Mouse (Mus musculus) lung, adult 2 months (tissue): Measurements from ENCODE around the gene Eif4e. TPM values are rescaled to one million over a fixed set of nuclear protein-coding genes. Genes with fewer than 3 reads are reported as not detected.

Experiments used
- DNase-seq: peaks from one replicate; pipeline ENCODE4 v3.0.0; 2022
- H3K4me1 ChIP-seq: fragments of 200-500 bp; 2 replicates; pipeline ENCODE4 v1.6.1; 2011; ENCODE audit warnings: low read length; ENCODE audit not compliant: control insufficient read depth, insufficient read depth
- H3K4me3 ChIP-seq: fragments of 200-500 bp; replicated peaks from 2 replicates; pipeline ENCODE3; 2011; ENCODE audit warnings: low read depth, mild to moderate bottlenecking, control low read depth, low read length; ENCODE audit errors: extremely low read depth
- CTCF ChIP-seq: fragments of 200-500 bp; IDR thresholded peaks from 2 replicates; pipeline ENCODE4 v1.5.1; 2011; ENCODE audit warnings: mild to moderate bottlenecking, low read length, control low read depth; ENCODE audit not compliant: insufficient read depth
- POLR2A ChIP-seq: fragments of 200-500 bp; IDR thresholded peaks from 2 replicates; pipeline ENCODE4 v1.6.1; 2011; ENCODE audit warnings: low read depth, mild to moderate bottlenecking, control low read depth, low read length, borderline replicate concordance; ENCODE audit errors: extremely low read depth
- WGBS: fragments of 180-500 bp; shearing (Covaris S2); methylation state at CpG from one replicate; pipeline ENCODE4 v1.1.7; 2018; 5-methylcytosine and 5-hydroxymethylcytosine counted together
- polyA plus RNA-seq: library from polyadenylated mRNA; depleted of rRNA; stranded (reverse); fragments of >200 nt; gene quantifications from 2 replicates; pipeline ENCODE4 v1.2.3, GENCODE M21; 2012

The Eif4e gene
- polyA plus RNA-seq, 1 experiment = 23.2 TPM

DNA sequence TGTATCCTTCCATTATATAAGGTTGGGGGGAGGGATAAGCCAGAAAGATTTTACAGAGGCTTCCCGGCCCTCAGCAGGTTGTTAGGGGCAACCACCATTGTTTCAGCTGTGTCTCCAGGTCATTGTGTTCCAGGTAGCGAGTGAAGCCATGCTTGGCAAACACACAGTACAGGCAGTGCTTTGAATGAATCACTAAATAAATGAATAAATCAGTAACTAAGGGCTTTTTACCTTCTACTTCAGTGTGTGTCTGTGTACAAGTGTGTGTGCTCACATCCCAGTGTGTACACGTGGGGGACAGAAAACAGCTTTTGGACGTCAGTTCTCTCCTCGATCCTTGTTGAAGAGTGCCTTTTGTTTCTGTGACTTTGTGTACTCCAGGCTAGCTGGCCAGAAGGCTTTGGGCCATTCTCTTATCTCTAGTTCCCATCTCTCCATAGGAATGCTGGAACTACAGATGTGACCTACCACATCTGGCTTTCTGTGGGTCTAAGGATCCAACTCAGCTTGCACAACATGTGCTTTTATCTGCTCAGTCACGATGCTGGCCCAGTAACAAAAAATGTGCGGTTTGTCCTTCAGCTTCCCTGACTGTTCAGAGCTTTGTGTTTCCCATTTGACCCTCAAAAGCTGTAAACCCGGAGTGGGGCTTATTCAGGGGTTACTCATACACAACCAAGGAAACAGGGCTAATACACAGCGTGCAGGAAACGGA is 10.2 kb upstream of the Eif4e start:
- Histone ChIP-seq H3K4me3 (no peak overlapping the region), H3K4me1 (no peaks in the 10 kb centered on the region)
- WGBS = 54% methylated on average over 10 of the region's 10 CpGs
- TF ChIP-seq CTCF (no peak), POLR2A (no peak)
- no peak for DNase-seq

- Histone ChIP-seq H3K4me1 (no peaks in the 10 kb centered on the region), H3K4me3 (no peak overlapping the region)
- TF ChIP-seq CTCF (peak; percentile 35; the same call in 1 of the 2 replicates), POLR2A (no peak)
- no peak for DNase-seq
- 64% methylated on average over 3 of the region's 3 CpGs for WGBS
Observed at GRCm38 (mm10) chr3:138517881-138518280, 8.1 kb upstream of the Eif4e start.

- DNase-seq = no peak
- whole genome bisulfite sequencing = 63% methylated on average over 6 of the region's 6 CpGs
- Histone ChIP-seq H3K4me1 (no peaks in the 10 kb centered on the region), H3K4me3 (no peak overlapping the region)
- TF ChIP-seq POLR2A (no peak), CTCF (no peak)
Observed at GRCm38 (mm10) chr3:138519218-138519617, 6.8 kb upstream of the Eif4e start.

DNA sequence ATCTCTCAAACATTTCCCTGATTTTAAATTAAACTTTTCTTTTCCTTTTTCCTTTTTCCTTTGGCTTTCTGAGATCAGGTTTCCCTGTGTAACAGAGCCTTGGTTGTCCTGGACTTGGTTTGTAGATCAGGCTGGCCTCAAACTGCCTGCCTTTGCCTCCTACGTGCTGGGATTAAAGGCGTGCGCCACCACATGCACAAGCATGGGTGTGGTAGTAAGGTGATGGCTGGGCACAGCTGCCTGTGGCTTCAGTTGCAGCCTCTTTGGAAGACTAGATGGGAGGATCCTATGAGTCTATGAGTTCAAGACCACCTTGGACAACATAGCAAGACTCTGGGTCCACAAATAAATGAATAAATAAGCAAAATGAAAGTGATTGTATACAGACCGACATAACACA is 2.0 kb upstream of the Eif4e start:
- Histone ChIP-seq H3K4me1 (no peaks in the 10 kb centered on the region), H3K4me3 (no peak overlapping the region)
- TF ChIP-seq POLR2A (no peak), CTCF (no peak)
- WGBS = 90% methylated on average over 4 of the region's 4 CpGs
- DNase-seq = no peak

DNA sequence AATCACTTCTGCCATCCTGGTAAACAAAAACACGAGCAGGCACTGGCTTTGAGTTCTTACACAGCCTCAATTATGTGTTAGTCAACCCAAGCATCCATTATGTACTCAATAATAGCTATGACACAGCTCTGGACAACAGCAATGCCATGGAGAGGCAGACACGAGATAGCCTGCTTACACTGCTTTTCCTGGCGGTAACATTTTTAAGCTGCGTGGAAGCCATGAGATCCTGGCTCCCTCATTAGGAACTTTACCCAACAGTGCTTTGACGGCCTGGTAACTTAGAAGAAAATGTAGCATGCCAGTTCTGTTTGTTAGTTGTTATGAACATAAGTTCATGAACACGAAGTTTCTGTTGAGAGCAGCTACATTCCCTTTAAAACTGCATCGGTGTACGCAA is 485 bp upstream of the Eif4e start:
- WGBS = 75% methylated on average over 8 of the region's 8 CpGs
- Histone ChIP-seq H3K4me1 (no peaks in the 10 kb centered on the region), H3K4me3 (no peak overlapping the region)
- TF ChIP-seq POLR2A (no peak), CTCF (no peak)
- DNase-seq = no peak

DNA sequence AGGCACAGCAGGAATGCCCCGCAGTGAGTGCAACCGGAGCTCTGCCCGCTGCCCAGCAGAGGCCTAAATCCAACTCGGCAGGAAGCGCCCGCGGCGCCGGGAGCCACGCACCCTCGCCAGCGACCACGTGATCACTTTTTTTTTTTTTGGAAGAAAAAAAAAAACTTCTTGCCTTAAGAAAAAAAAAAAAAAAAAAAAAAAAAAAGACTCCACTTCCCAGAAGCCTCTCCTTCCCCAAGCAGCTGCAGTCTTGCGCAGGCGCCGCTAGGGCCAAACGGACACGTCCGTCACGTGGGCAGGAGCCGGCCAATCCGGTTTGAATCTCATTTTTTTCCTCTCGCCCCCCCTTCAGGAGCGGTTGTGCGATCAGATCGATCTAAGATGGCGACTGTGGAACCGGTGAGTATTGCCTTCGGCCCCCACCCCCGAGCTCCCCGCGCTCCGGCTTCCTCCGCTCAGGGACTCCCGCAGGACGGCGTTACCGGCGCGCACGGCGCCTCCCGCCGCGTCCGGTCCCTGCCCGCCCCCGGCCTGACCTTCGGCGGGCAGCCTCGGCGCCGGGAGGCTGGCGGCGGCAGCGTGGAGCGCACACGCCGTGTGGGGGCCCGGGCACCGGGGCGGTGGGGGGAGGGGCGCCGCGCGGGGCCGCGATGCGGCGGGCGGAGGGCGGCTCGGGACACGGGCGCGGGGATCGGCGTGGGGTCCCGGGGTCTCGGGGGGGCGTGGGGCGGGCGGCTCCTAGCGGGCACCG is 1.1 kb downstream of the Eif4e start:
- TF ChIP-seq CTCF = no peak
- peak; percentile 95 for TF ChIP-seq POLR2A
- peak; percentile 94 for DNase-seq
- under 1% methylated on average over 85 of the region's 85 CpGs for WGBS
- Histone ChIP-seq H3K4me3 (peak overlapping the region; percentile 83), H3K4me1 (peaks cover 9% of the 10 kb centered on the region)

GRCm38 (mm10) chr3:138527667-138528231 is 1.8 kb downstream of the Eif4e start:
- peak overlapping the region; percentile 83 for H3K4me3 ChIP-seq
- 1% methylated on average over 55 of the region's 64 CpGs for WGBS
- DNase-seq = peak; percentile 62
- peaks cover 9% of the 10 kb centered on the region for H3K4me1 ChIP-seq
- no peak for TF ChIP-seq CTCF
- no peak for TF ChIP-seq POLR2A

GRCm38 (mm10) chr3:138528265-138528664 is 2.3 kb downstream of the Eif4e start:
- Histone ChIP-seq H3K4me3 (peak overlapping the region; percentile 83), H3K4me1 (peaks cover 9% of the 10 kb centered on the region)
- WGBS = 4% methylated on average over 16 of the region's 16 CpGs
- TF ChIP-seq POLR2A (no peak), CTCF (no peak)
- DNase-seq = no peak

DNA sequence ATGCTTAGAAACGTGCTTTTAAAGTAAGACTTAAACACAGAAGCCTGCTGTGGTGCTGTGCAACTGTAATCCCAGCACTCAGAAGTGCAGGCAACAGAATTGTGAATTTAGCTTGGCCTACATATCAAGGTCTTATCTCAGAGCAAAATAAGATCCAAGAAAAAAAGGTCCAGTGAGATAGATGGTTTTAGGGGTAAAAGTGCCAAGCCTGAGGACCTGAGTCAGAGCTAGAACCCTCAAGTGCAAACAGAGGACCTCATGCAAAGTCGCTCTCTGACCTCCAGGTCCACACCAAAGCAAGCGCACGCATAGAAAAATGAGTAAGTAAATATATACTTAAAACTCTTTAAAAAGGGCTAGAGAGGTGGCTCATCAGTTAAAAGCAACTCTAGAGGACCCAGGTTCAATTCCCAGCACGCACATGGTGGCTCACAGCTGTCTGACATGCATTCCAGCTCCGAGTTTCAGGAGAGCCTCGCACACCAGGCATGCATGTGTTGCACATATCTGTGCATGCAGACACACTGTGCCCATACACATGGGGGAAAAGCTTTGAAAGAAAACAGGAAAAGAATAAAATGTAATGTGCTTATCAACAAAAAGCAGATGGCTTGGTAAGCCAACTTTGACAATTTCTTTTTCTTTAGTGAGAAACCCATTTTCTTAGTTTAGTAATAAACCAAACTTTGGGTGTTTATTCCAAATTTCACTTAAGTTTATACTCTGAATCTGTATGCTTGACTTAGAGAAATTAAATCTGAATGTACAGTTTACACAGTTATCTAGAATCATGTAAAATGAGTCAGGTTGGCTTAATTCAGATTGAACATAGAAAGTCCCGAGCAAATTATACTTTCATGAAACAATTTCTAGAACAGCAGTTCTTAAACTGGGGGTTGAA is 4.8 kb downstream of the Eif4e start:
- TF ChIP-seq CTCF = no peak
- no peak for TF ChIP-seq POLR2A
- 64% methylated on average over 8 of the region's 8 CpGs for WGBS
- Histone ChIP-seq H3K4me3 (no peak overlapping the region), H3K4me1 (peaks cover 9% of the 10 kb centered on the region)
- DNase-seq = no peak
